Mouse (Mus musculus) embryonic facial prominence, embryonic 12.5 days (tissue): ENCODE data around the gene Commd7. TPM values are rescaled to one million over a fixed set of nuclear protein-coding genes. Genes with fewer than 3 reads are reported as not detected.

ENCODE experiments used
- ATAC-seq: fragments of 200-750 bp; cut with Nextera tagmentation; 2 replicates; pipeline ENCODE4 v1.8.0; 2017; ENCODE audit not compliant: insufficient number of reproducible peaks, insufficient read depth, low FRiP score, low TSS enrichment
- H3K27ac ChIP-seq: fragments of 300-500 bp; sonication (generic); 2 replicates; pipeline ENCODE4 v1.5.1; 2016; ENCODE audit warnings: mild to moderate bottlenecking
- H3K27me3 ChIP-seq: fragments of 300-500 bp; sonication (generic); 2 replicates; pipeline ENCODE4 v1.6.1; 2016; ENCODE audit warnings: mild to moderate bottlenecking, moderate library complexity
- H3K36me3 ChIP-seq: fragments of 300-500 bp; sonication (generic); 2 replicates; pipeline ENCODE4 v1.6.1; 2016; ENCODE audit warnings: mild to moderate bottlenecking
- H3K4me1 ChIP-seq: fragments of 300-500 bp; sonication (generic); 2 replicates; pipeline ENCODE4 v1.6.1; 2016
- H3K4me2 ChIP-seq: fragments of 300-500 bp; sonication (generic); replicated peaks from 2 replicates; pipeline ENCODE4 v1.6.1; 2016; ENCODE audit warnings: mild to moderate bottlenecking, moderate library complexity
- H3K4me3 ChIP-seq: fragments of 300-500 bp; sonication (generic); 2 replicates; pipeline ENCODE4 v1.5.1; 2016; ENCODE audit warnings: mild to moderate bottlenecking
- H3K9ac ChIP-seq: fragments of 300-500 bp; sonication (generic); 2 replicates; pipeline ENCODE4 v1.6.1; 2016; ENCODE audit warnings: mild to moderate bottlenecking, moderate library complexity
- H3K9me3 ChIP-seq: fragments of 300-500 bp; sonication (generic); 2 replicates; pipeline ENCODE4 v1.6.1; 2016; ENCODE audit warnings: mild to moderate bottlenecking, moderate library complexity
- whole genome bisulfite sequencing: fragments of 180-500 bp; shearing (Covaris S2); methylation state at CpG from one replicate; pipeline ENCODE4 v1.1.7; 2016; 5-methylcytosine and 5-hydroxymethylcytosine counted together
- polyA plus RNA-seq: library from polyadenylated mRNA; unstranded; fragments of >200 nt; fragmentation: Nextera tagmentation; extraction: Ambion mirVana; gene quantifications from 2 replicates; pipeline ENCODE4 v1.2.1, GENCODE M21; 2016

Gene Commd7
- polyA plus RNA-seq, 1 experiment from 2014 or later = 73.0 TPM

- peaks cover 57% of the 10 kb centered on the region for H3K36me3 ChIP-seq
- no peaks in the 10 kb centered on the region for H3K9me3 ChIP-seq
- no peak for ATAC-seq
These were observed 14.1 kb downstream of the Commd7 start for GRCm38 (mm10) chr2:153618439-153618838.

GRCm38 (mm10) chr2:153616893-153617292 is 15.7 kb downstream of the Commd7 start:
- no peaks in the 10 kb centered on the region for H3K9me3 ChIP-seq
- H3K4me3 ChIP-seq = no peak overlapping the region
- H3K4me2 ChIP-seq = no peak overlapping the region
- peaks cover 41% of the 10 kb centered on the region for H3K36me3 ChIP-seq
- 0 out of 2 replicates have a peak, but pooled peaks cover 4% of the 10 kb centered on the region for H3K4me1 ChIP-seq
- H3K27me3 ChIP-seq = no peaks in the 10 kb centered on the region
- WGBS = 92% methylated on average over 3 of the region's 3 CpGs
- no peak overlapping the region for H3K27ac ChIP-seq
- no peak overlapping the region for H3K9ac ChIP-seq
- no peak for ATAC-seq

More at GRCm38 (mm10) chr2:153618439-153618838, 14.1 kb downstream of the Commd7 start:
- 92% methylated on average over 6 of the region's 6 CpGs for WGBS
- no peak overlapping the region for H3K9ac ChIP-seq
- no peaks in the 10 kb centered on the region for H3K27me3 ChIP-seq
- H3K27ac ChIP-seq = no peak overlapping the region
- H3K4me3 ChIP-seq = no peak overlapping the region
- H3K4me2 ChIP-seq = no peak overlapping the region
- H3K4me1 ChIP-seq = no peaks in the 10 kb centered on the region

- Histone ChIP-seq H3K4me3 (no peak overlapping the region), H3K9me3 (no peaks in the 10 kb centered on the region), H3K27ac (no peak overlapping the region), H3K27me3 (no peaks in the 10 kb centered on the region), H3K9ac (no peak overlapping the region), H3K4me1 (peaks cover 16% of the 10 kb centered on the region), H3K4me2 (no peak overlapping the region), H3K36me3 (0 out of 2 replicates have a peak, but pooled peaks cover under 1% of the 10 kb centered on the region)
- no peak; the same call in 1 of the 2 replicates for ATAC-seq
- WGBS = 40% methylated on average over 3 of the region's 3 CpGs
These were observed 19.8 kb downstream of the Commd7 start for GRCm38 (mm10) chr2:153612594-153613281.

- no peak overlapping the region for H3K9ac ChIP-seq
- no peaks in the 10 kb centered on the region for H3K9me3 ChIP-seq
These were observed 20.8 kb downstream of the Commd7 start for GRCm38 (mm10) chr2:153611743-153612142.

GRCm38 (mm10) chr2:153611241-153611630 is 21.3 kb downstream of the Commd7 start:
- peaks cover 16% of the 10 kb centered on the region for H3K4me1 ChIP-seq
- H3K27ac ChIP-seq = peak overlapping the region; percentile 74
- no peak overlapping the region for H3K4me2 ChIP-seq
- WGBS = 53% methylated on average over 7 of the region's 7 CpGs
- no peak overlapping the region for H3K4me3 ChIP-seq
- H3K27me3 ChIP-seq = no peaks in the 10 kb centered on the region
- no peaks in the 10 kb centered on the region for H3K9me3 ChIP-seq
- H3K36me3 ChIP-seq = no peaks in the 10 kb centered on the region
- no peak overlapping the region for H3K9ac ChIP-seq
- no peak for ATAC-seq

More at GRCm38 (mm10) chr2:153611743-153612142, 20.8 kb downstream of the Commd7 start:
- no peak for ATAC-seq
- Histone ChIP-seq H3K27me3 (no peaks in the 10 kb centered on the region), H3K27ac (no peak overlapping the region), H3K4me1 (peaks cover 16% of the 10 kb centered on the region), H3K4me2 (no peak overlapping the region), H3K36me3 (no peaks in the 10 kb centered on the region), H3K4me3 (no peak overlapping the region)
- WGBS = 86% methylated on average over 1 of the region's 1 CpGs

- Histone ChIP-seq H3K9ac (no peak overlapping the region), H3K27me3 (no peaks in the 10 kb centered on the region), H3K9me3 (no peaks in the 10 kb centered on the region), H3K4me1 (peaks cover 16% of the 10 kb centered on the region), H3K4me2 (no peak overlapping the region), H3K36me3 (no peaks in the 10 kb centered on the region), H3K27ac (peak overlapping the region; percentile 74), H3K4me3 (no peak overlapping the region)
- WGBS = 24% methylated on average over 14 of the region's 14 CpGs
- no peak for ATAC-seq
These were observed 21.9 kb downstream of the Commd7 start for GRCm38 (mm10) chr2:153610426-153611240.

GRCm38 (mm10) chr2:153609548-153609947 is 23.0 kb downstream of the Commd7 start:
- Histone ChIP-seq H3K4me1 (peaks cover 16% of the 10 kb centered on the region), H3K27me3 (no peaks in the 10 kb centered on the region), H3K9me3 (no peaks in the 10 kb centered on the region), H3K4me2 (no peak overlapping the region), H3K27ac (no peak overlapping the region), H3K9ac (no peak overlapping the region), H3K4me3 (no peak overlapping the region), H3K36me3 (no peaks in the 10 kb centered on the region)
- 15% methylated on average over 9 of the region's 9 CpGs for WGBS
- peak; percentile 54; the same call in 1 of the 2 replicates for ATAC-seq

GRCm38 (mm10) chr2:153609058-153609457 is 23.5 kb downstream of the Commd7 start:
- Histone ChIP-seq H3K36me3 (no peaks in the 10 kb centered on the region), H3K4me2 (no peak overlapping the region), H3K9me3 (no peaks in the 10 kb centered on the region), H3K27ac (no peak overlapping the region), H3K9ac (no peak overlapping the region), H3K4me3 (no peak overlapping the region), H3K27me3 (no peaks in the 10 kb centered on the region), H3K4me1 (peaks cover 16% of the 10 kb centered on the region)
- WGBS = 73% methylated on average over 8 of the region's 8 CpGs
- ATAC-seq = no peak

- H3K4me1 ChIP-seq = peaks cover 16% of the 10 kb centered on the region
- WGBS = 82% methylated on average over 13 of the region's 13 CpGs
- no peak overlapping the region for H3K9ac ChIP-seq
- no peaks in the 10 kb centered on the region for H3K27me3 ChIP-seq
- no peaks in the 10 kb centered on the region for H3K9me3 ChIP-seq
- no peak for ATAC-seq
- no peak overlapping the region for H3K4me3 ChIP-seq
- no peak overlapping the region for H3K4me2 ChIP-seq
- no peaks in the 10 kb centered on the region for H3K36me3 ChIP-seq
- no peak overlapping the region for H3K27ac ChIP-seq
These were observed 24.6 kb downstream of the Commd7 start for GRCm38 (mm10) chr2:153607870-153608515.

GRCm38 (mm10) chr2:153606421-153606820 is 26.2 kb downstream of the Commd7 start:
- H3K27me3 ChIP-seq = no peaks in the 10 kb centered on the region
- H3K36me3 ChIP-seq = no peaks in the 10 kb centered on the region
- H3K9ac ChIP-seq = no peak overlapping the region
- H3K4me2 ChIP-seq = no peak overlapping the region
- H3K9me3 ChIP-seq = no peaks in the 10 kb centered on the region
- no peak for ATAC-seq
- no peak overlapping the region for H3K27ac ChIP-seq
- no peak overlapping the region for H3K4me3 ChIP-seq
- WGBS = 81% methylated on average over 3 of the region's 3 CpGs
- peaks cover 12% of the 10 kb centered on the region for H3K4me1 ChIP-seq

- Histone ChIP-seq H3K27me3 (no peaks in the 10 kb centered on the region), H3K4me3 (no peak overlapping the region), H3K27ac (no peak overlapping the region), H3K9me3 (no peaks in the 10 kb centered on the region), H3K9ac (no peak overlapping the region), H3K4me1 (peaks cover 5% of the 10 kb centered on the region; the same call in 1 of the 2 replicates), H3K36me3 (no peaks in the 10 kb centered on the region), H3K4me2 (no peak overlapping the region)
- ATAC-seq = no peak
- WGBS = 35% methylated on average over 4 of the region's 4 CpGs
These were observed 28.9 kb downstream of the Commd7 start for GRCm38 (mm10) chr2:153603724-153604123.
